Mouse (Mus musculus): ENCODE results near the gene Oprm1. TPM values are rescaled to one million over a fixed set of nuclear protein-coding genes. Genes with fewer than 3 reads are reported as not detected.

Oprm1 gene
- polyA plus RNA-seq, 1 experiment from 2014 or later, result 0.50 TPM

DNA sequence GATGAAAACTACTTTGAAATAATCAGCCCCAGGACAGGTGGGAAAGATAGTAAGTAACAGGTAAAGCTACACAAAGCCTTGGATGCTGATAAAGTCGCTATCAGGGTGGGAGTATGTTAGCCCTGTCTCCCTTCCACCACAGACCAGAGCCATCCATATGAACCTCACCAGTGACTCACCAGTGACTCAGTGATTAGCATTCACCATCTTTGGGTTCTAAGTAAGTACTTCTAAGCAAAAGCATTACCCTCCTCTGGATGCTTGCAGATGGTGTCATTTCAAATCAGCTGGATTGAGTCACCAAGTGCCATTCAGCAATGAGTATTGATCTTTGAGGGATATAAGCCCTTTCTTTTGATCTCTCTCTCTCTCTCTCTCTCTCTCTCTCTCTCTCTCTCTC lies 194.8 kb downstream of the Oprm1 start:
- H3K4me1 ChIP-seq, result no peaks in the 10 kb centered on the region
- H3K4me2 ChIP-seq, result no peak overlapping the region
- H3K9me3 ChIP-seq, result no peaks in the 10 kb centered on the region
- no peak for ATAC-seq (ENCODE audit: insufficient read depth, low FRiP score, low read depth)
- no peak overlapping the region for H3K4me3 ChIP-seq (replicated peaks)
- no peaks in the 10 kb centered on the region for H3K36me3 ChIP-seq
- H3K27ac ChIP-seq, result no peak overlapping the region
- no peaks in the 10 kb centered on the region for H3K27me3 ChIP-seq (replicated peaks)
- 72% methylated on average over 1 of the region's 1 CpGs for WGBS
- H3K9ac ChIP-seq, result no peak overlapping the region

DNA sequence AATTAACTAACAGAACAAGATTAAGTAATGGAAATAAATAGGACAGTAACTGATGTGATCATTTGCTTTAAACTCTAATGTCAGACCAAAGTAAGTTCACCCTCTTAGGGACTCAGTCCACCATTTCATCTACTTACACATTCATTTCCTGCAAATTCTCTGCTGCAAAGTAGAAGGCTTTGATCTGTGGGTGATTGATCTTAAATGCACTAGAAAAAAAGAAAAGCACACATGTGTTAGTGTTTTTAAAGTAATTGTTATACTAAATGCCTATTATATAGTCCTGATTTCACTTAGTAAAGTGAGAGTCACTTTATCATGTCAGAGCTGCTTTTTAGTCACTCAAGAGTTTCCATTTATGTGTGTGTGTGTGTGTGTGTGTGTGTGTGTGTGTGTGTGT lies 196.2 kb downstream of the Oprm1 start:
- Histone ChIP-seq H3K36me3 (no peaks in the 10 kb centered on the region), H3K4me3 (replicated peaks) (no peak overlapping the region), H3K9ac (no peak overlapping the region), H3K27me3 (replicated peaks) (no peaks in the 10 kb centered on the region), H3K4me2 (no peak overlapping the region), H3K4me1 (no peaks in the 10 kb centered on the region), H3K9me3 (no peaks in the 10 kb centered on the region), H3K27ac (no peak overlapping the region)
- no peak for ATAC-seq (ENCODE audit: insufficient read depth, low FRiP score, low read depth)

DNA sequence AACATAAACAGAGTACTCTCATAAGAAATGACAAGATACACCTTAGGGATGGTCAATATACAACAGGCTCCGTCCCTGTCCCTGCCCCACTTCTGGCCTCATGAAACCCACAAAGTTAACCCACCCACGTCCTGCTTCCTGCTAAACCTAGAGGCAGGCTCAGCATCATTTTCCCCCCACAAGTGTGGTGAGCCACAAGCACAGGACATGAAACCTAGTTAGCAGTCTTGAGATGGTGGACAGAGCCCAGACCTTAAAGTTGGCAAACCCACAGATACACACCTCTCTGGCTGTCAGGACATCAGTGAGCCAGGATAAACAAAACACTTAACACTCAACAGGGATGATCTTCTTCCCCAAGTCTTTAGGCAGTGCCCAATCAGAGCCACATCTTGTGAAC lies 198.1 kb downstream of the Oprm1 start:
- Histone ChIP-seq H3K4me1 (no peaks in the 10 kb centered on the region), H3K4me3 (replicated peaks) (no peak overlapping the region), H3K9ac (no peak overlapping the region), H3K36me3 (no peaks in the 10 kb centered on the region), H3K27ac (no peak overlapping the region), H3K4me2 (no peak overlapping the region), H3K9me3 (no peaks in the 10 kb centered on the region), H3K27me3 (replicated peaks) (no peaks in the 10 kb centered on the region)
- no peak for ATAC-seq (ENCODE audit: insufficient read depth, low FRiP score, low read depth)
- 83% methylated on average over 2 of the region's 2 CpGs for WGBS

DNA sequence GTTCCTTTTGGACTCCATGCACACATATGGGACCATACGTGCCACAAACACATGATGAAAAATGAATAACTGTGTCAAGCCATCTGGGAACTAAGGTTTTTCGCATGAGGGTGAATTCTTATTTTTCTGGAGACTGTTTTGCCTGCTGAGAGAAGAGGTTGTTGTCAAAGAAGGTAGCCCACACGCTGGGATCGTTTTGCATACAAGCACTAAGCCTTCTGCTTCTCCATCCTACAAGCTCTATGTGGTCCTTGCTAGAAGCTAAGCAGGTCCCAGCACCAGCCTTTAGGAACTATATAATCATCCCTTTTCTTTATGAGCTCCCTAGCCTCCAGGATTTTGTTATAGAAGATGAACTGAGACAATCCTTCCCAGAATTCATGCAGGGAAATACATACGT lies 200.5 kb downstream of the Oprm1 start:
- WGBS, result 80% methylated on average over 5 of the region's 5 CpGs
- Histone ChIP-seq H3K4me2 (no peak overlapping the region), H3K27ac (no peak overlapping the region), H3K4me3 (replicated peaks) (no peak overlapping the region), H3K9me3 (no peaks in the 10 kb centered on the region), H3K9ac (no peak overlapping the region), H3K36me3 (no peaks in the 10 kb centered on the region), H3K4me1 (no peaks in the 10 kb centered on the region), H3K27me3 (replicated peaks) (no peaks in the 10 kb centered on the region)
- no peak for ATAC-seq (ENCODE audit: insufficient read depth, low FRiP score, low read depth)

DNA sequence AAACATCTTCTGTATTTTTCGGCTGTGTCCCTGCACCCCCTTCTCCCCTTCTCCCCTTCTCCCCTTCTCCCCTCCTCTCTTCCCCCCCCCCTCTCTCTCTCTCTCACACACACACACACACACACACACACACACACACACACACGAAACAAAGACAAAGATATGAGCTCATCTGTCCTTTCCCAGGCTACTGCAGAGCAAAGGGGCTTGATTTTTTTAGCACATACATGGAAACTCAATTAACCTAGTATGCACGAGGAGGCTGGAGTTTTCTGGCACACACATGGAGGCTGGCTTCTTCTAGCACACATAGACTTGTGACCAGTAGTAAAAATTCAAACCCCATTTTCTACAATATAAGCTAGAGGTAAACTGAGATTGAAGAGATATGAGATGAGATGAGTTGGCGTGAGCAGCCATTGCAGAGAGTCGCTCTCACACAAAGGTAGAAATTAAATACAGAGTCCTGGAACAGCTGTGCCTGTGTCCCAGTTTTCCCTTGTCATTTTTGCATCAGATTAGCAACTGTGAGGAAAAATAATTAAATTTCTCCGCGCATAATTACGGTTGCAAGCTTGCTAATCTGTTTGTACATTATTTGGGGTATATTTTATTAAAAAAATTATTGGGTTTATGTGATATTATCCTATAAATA lies 209.4 kb downstream of the Oprm1 start:
- Histone ChIP-seq H3K4me2 (no peak overlapping the region), H3K27me3 (replicated peaks) (no peaks in the 10 kb centered on the region), H3K9me3 (no peaks in the 10 kb centered on the region), H3K9ac (no peak overlapping the region), H3K4me1 (no peaks in the 10 kb centered on the region), H3K36me3 (no peaks in the 10 kb centered on the region), H3K4me3 (replicated peaks) (no peak overlapping the region), H3K27ac (no peak overlapping the region)
- WGBS, result 78% methylated on average over 8 of the region's 8 CpGs
- no peak for ATAC-seq (ENCODE audit: insufficient read depth, low FRiP score, low read depth)

DNA sequence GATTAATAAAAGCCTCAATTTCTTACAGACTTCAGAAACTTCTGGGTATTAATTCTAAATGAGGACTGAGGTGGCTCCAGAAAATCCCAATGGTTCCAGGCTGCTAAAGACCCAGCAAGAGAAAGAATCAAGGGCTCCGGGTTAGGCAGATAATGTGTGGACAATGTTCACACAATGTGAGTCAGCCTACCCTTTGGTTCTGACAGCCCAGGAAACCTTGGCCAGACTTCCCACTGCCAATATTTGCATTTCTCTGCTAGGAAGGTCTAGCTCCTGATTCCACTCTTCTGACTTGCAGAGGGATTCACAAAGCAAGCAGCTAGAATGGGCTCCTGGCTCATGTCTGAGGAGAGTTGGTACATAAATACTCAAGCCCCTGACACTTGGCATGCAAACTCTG lies 210.0 kb downstream of the Oprm1 start:
- Histone ChIP-seq H3K4me3 (replicated peaks) (no peak overlapping the region), H3K9ac (no peak overlapping the region), H3K4me2 (no peak overlapping the region), H3K4me1 (no peaks in the 10 kb centered on the region), H3K27ac (no peak overlapping the region), H3K36me3 (no peaks in the 10 kb centered on the region), H3K27me3 (replicated peaks) (no peaks in the 10 kb centered on the region), H3K9me3 (no peaks in the 10 kb centered on the region)
- 44% methylated on average over 1 of the region's 1 CpGs for WGBS
- ATAC-seq (ENCODE audit: insufficient read depth, low FRiP score, low read depth), result no peak

DNA sequence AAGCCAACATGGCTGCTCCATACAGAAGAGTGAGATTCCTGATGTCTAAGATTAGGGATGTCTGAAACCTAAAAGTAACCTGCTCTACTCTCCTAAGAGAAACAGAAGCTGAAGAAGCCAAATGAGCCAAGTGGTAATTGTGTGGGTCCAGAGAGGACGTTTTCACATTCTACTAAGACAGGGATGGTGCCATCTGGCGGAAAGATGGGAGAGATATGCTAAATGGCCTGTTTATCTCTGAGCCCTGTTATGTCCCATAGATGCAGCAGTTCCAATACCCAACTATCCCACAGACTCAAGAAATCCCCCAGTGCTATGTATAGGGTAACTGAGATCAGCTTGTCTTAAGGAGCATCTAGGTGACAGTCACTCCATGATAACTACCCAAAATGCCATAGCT lies 219.5 kb downstream of the Oprm1 start:
- no peaks in the 10 kb centered on the region for H3K4me1 ChIP-seq
- no peak overlapping the region for H3K27ac ChIP-seq
- 72% methylated on average over 2 of the region's 2 CpGs for WGBS
- ATAC-seq (ENCODE audit: insufficient read depth, low FRiP score, low read depth), result no peak
- no peak overlapping the region for H3K4me2 ChIP-seq
- H3K36me3 ChIP-seq, result no peaks in the 10 kb centered on the region
- no peaks in the 10 kb centered on the region for H3K9me3 ChIP-seq
- no peak overlapping the region for H3K9ac ChIP-seq
- H3K4me3 ChIP-seq (replicated peaks), result no peak overlapping the region
- H3K27me3 ChIP-seq (replicated peaks), result no peaks in the 10 kb centered on the region

DNA sequence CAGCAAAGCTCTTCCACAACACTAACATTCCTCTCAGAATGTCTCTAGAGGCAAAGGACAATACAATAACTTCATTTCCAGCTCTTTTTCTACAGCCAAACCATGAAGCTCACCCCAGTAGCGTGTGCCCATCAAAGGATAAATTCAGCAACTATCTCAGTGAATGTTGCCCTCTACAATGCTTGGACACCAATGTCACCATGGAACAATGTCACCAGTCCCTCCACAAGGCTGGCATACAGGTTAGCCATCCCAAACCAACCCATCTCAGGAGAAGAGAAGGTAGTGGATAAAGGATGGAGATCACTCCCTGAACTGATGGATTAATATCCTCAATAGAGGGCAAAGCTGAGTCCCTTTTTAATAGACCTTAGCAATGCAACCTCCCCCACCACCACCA lies 220.4 kb downstream of the Oprm1 start:
- no peak overlapping the region for H3K4me3 ChIP-seq (replicated peaks)
- no peaks in the 10 kb centered on the region for H3K27me3 ChIP-seq (replicated peaks)
- H3K4me1 ChIP-seq, result no peaks in the 10 kb centered on the region
- WGBS, result 93% methylated on average over 1 of the region's 1 CpGs
- no peak for ATAC-seq (ENCODE audit: insufficient read depth, low FRiP score, low read depth)
- H3K4me2 ChIP-seq, result no peak overlapping the region
- no peak overlapping the region for H3K27ac ChIP-seq
- no peaks in the 10 kb centered on the region for H3K36me3 ChIP-seq
- no peak overlapping the region for H3K9ac ChIP-seq
- H3K9me3 ChIP-seq, result no peaks in the 10 kb centered on the region

DNA sequence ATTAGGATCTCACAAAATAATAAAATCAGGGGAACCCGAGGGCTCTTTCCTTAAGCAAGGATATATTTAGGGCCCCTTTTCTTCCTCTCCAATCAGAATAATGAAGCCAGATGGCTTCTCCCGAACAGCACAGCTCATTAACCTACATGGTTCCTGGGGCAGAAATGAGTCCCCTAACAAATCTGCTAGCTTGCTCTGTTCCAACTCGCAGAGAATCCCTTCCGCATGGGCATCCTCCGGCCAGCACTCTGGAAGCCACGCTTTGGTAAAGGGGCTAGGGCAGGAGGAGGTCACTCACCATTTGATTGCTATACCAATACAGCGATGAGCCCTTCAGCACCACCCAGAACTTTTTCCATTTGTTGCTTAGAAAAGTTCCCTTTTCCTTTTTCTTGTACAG lies 220.9 kb downstream of the Oprm1 start:
- ATAC-seq (ENCODE audit: insufficient read depth, low FRiP score, low read depth), result no peak
- Histone ChIP-seq H3K27me3 (replicated peaks) (no peaks in the 10 kb centered on the region), H3K36me3 (no peaks in the 10 kb centered on the region), H3K4me2 (no peak overlapping the region), H3K9me3 (no peaks in the 10 kb centered on the region), H3K9ac (no peak overlapping the region), H3K27ac (no peak overlapping the region), H3K4me1 (no peaks in the 10 kb centered on the region), H3K4me3 (replicated peaks) (no peak overlapping the region)
- WGBS, result 78% methylated on average over 7 of the region's 7 CpGs

DNA sequence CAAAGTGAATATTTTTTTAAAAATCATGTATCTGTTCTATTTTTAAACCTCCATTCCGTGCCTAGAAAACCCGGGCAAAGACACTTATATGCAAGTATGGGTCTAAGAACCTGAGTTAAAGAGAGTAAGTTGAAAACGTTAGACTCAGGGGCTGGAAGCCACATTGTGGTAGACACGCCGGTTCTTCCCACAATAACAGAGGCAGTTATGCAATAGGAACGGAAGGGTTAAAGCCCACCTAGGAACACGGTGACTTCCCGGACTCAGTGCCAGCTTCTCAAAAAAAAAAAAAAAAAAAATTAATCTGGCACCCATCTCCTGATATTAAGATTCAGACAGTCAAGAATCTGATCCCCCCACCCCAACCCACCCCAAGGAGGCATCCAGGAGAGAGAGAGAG lies 221.5 kb downstream of the Oprm1 start:
- Histone ChIP-seq H3K9ac (no peak overlapping the region), H3K27ac (no peak overlapping the region), H3K4me1 (no peaks in the 10 kb centered on the region), H3K4me3 (replicated peaks) (no peak overlapping the region; the same call in 1 of the 2 replicates), H3K9me3 (no peaks in the 10 kb centered on the region), H3K4me2 (peak overlapping the region; percentile 39; the same call in 1 of the 2 replicates), H3K27me3 (replicated peaks) (no peaks in the 10 kb centered on the region), H3K36me3 (no peaks in the 10 kb centered on the region)
- ATAC-seq (ENCODE audit: insufficient read depth, low FRiP score, low read depth), result no peak
- 40% methylated on average over 8 of the region's 8 CpGs for WGBS

DNA sequence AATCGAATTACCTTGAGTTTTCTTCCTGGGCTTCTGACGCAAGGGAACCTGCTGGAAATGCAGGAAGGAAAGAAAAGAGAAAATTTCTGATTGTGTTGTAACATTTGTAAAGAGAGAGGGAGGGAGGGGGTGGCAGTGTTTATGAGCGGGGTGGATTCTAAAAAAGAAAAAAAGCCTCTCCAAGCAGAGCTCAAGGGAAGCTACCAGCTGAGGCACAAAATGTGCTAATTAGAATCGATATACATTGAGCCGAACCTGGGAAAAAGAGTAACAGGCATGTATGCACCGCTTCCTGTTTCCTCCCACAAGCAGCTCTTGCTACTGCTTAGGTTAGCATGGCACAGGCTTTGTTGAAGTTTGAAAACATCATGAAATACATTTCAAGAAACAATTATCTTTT lies 221.9 kb downstream of the Oprm1 start:
- Histone ChIP-seq H3K27me3 (replicated peaks) (no peaks in the 10 kb centered on the region), H3K36me3 (no peaks in the 10 kb centered on the region), H3K4me1 (no peaks in the 10 kb centered on the region), H3K27ac (no peak overlapping the region), H3K4me3 (replicated peaks) (no peak overlapping the region; the same call in 1 of the 2 replicates), H3K9me3 (no peaks in the 10 kb centered on the region), H3K9ac (no peak overlapping the region), H3K4me2 (peak overlapping the region; percentile 39; the same call in 1 of the 2 replicates)
- no peak for ATAC-seq (ENCODE audit: insufficient read depth, low FRiP score, low read depth)
- WGBS, result 17% methylated on average over 6 of the region's 6 CpGs

DNA sequence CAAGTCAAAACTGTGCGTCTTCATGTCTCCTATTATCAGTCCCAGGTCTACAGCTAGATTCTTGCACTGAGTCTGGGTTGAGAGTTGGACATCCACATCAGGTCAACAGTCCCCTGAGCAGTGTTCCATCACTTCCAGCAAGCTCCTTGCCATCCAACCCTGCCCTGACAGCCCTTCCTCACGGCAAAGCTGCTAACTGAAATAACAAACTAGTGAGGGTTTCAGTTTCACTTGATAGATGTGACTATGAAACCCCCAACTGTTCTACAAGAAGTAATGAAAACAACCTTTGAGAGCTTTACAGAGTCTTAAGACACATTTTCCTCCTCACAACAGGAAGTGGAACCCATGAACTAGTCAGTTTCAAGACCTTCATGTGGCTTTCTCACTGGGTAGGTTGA lies 224.4 kb downstream of the Oprm1 start:
- H3K27me3 ChIP-seq (replicated peaks), result no peaks in the 10 kb centered on the region
- H3K27ac ChIP-seq, result no peak overlapping the region
- no peak for ATAC-seq (ENCODE audit: insufficient read depth, low FRiP score, low read depth)
- 68% methylated on average over 2 of the region's 2 CpGs for WGBS
- H3K9me3 ChIP-seq, result no peaks in the 10 kb centered on the region
- no peaks in the 10 kb centered on the region for H3K36me3 ChIP-seq
- no peak overlapping the region for H3K9ac ChIP-seq
- H3K4me2 ChIP-seq, result no peak overlapping the region
- H3K4me1 ChIP-seq, result no peaks in the 10 kb centered on the region
- H3K4me3 ChIP-seq (replicated peaks), result no peak overlapping the region

DNA sequence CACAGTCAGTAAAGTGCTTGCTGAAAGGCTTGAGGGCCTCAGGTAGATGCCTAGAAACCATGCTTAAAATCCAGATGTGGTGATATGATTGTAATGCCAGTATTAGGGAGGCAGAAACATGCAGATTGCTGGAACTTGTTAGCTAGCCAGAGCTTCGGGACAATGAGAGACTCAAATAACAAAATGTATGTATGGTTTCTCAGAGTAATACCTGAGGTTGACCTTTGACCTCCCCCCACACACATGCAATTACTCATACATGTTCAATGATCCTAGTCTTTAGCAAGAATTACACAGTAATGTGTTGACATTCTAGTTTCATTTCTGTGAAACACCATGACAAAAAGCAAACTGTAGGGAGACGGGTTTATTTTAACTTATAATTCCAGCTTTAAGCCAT lies 225.1 kb downstream of the Oprm1 start:
- Histone ChIP-seq H3K9ac (no peak overlapping the region), H3K4me2 (no peak overlapping the region), H3K9me3 (no peaks in the 10 kb centered on the region), H3K4me3 (replicated peaks) (no peak overlapping the region), H3K27ac (no peak overlapping the region), H3K36me3 (no peaks in the 10 kb centered on the region), H3K4me1 (no peaks in the 10 kb centered on the region), H3K27me3 (replicated peaks) (no peaks in the 10 kb centered on the region)
- 79% methylated on average over 2 of the region's 2 CpGs for WGBS
- ATAC-seq (ENCODE audit: insufficient read depth, low FRiP score, low read depth), result no peak

Measured in stomach, embryonic 15.5 days (tissue).